Mouse (Mus musculus) cerebellum, adult 2 months (tissue): Measurements from ENCODE around the gene Hs1bp3. TPM values are rescaled to one million over a fixed set of nuclear protein-coding genes. Genes with fewer than 3 reads are reported as not detected.

ENCODE experiments used
- DNase-seq, 2 experiments: peaks; one replicate each; pipeline ENCODE4 v3.0.0; 2021
- H3K27ac ChIP-seq: fragments of 200-500 bp; 2 replicates; pipeline ENCODE4 v1.5.1; 2012; ENCODE audit warnings: low read length, control low read depth, inconsistent platforms; ENCODE audit not compliant: insufficient read depth
- H3K27me3 ChIP-seq: fragments of 200-500 bp; 2 replicates; pipeline ENCODE4 v1.6.1; 2012; ENCODE audit warnings: inconsistent platforms, mild to moderate bottlenecking, low read length, moderate library complexity; ENCODE audit not compliant: control insufficient read depth, insufficient read depth
- H3K4me1 ChIP-seq: fragments of 200-500 bp; 2 replicates; pipeline ENCODE4 v1.6.1; 2011; ENCODE audit warnings: low read length; ENCODE audit not compliant: control insufficient read depth, insufficient read depth
- H3K4me3 ChIP-seq: fragments of 200-500 bp; replicated peaks from 2 replicates; pipeline ENCODE3; 2011; ENCODE audit warnings: mild to moderate bottlenecking, low read depth, low read length, control low read depth; ENCODE audit not compliant: insufficient read depth
- CTCF ChIP-seq: fragments of 200-500 bp; IDR thresholded peaks from 2 replicates; pipeline ENCODE4 v1.5.1; 2011; ENCODE audit warnings: low read depth, mild to moderate bottlenecking, control low read depth, low read length, moderate library complexity, borderline replicate concordance; ENCODE audit not compliant: insufficient read depth
- POLR2A ChIP-seq: fragments of 200-500 bp; IDR thresholded peaks from 2 replicates; pipeline ENCODE4 v1.6.1; 2011; ENCODE audit warnings: low read length, control low read depth, borderline replicate concordance; ENCODE audit not compliant: insufficient read depth
- WGBS: fragments of 180-500 bp; shearing (Covaris S2); methylation state at CpG from one replicate; pipeline ENCODE4 v1.1.7; 2018; 5-methylcytosine and 5-hydroxymethylcytosine counted together
- polyA plus RNA-seq: library from polyadenylated mRNA; depleted of rRNA; stranded (reverse); fragments of >200 nt; gene quantifications from 2 replicates; pipeline ENCODE4 v1.2.3, GENCODE M21; 2012

Hs1bp3 gene
- polyA plus RNA-seq, 1 experiment = 15.8 TPM

- 44% methylated on average over 5 of the region's 5 CpGs for WGBS
- Histone ChIP-seq H3K27me3 (no peaks in the 10 kb centered on the region), H3K4me3 (no peak overlapping the region), H3K27ac (no peak overlapping the region), H3K4me1 (no peaks in the 10 kb centered on the region)
- TF ChIP-seq CTCF = no peak
- no peak for TF ChIP-seq POLR2A
- peak in 1 of 2 experiments; percentile 18 for DNase-seq
Measured at GRCm38 (mm10) chr12:8373741-8374140, 60.5 kb downstream of the Hs1bp3 start.

- DNase-seq = no peak
- Histone ChIP-seq H3K4me3 (no peak overlapping the region), H3K27ac (no peak overlapping the region), H3K4me1 (no peaks in the 10 kb centered on the region; the same call in 1 of the 2 replicates), H3K27me3 (no peaks in the 10 kb centered on the region; the same call in 1 of the 2 replicates)
- 98% methylated on average over 1 of the region's 1 CpGs for WGBS
- TF ChIP-seq POLR2A (no peak), CTCF (no peak)
Measured at GRCm38 (mm10) chr12:8377169-8377568, 63.9 kb downstream of the Hs1bp3 start.

- H3K4me1 ChIP-seq = no peaks in the 10 kb centered on the region; the same call in 1 of the 2 replicates
- no peak overlapping the region for H3K27ac ChIP-seq
- no peak for DNase-seq
- no peak for TF ChIP-seq POLR2A
- TF ChIP-seq CTCF = no peak
- no peaks in the 10 kb centered on the region; the same call in 1 of the 2 replicates for H3K27me3 ChIP-seq
- no peak overlapping the region for H3K4me3 ChIP-seq
- WGBS = 83% methylated on average over 9 of the region's 9 CpGs
Measured at GRCm38 (mm10) chr12:8377955-8378620, 64.9 kb downstream of the Hs1bp3 start.

GRCm38 (mm10) chr12:8379795-8380521 is 66.7 kb downstream of the Hs1bp3 start:
- 42% methylated on average over 8 of the region's 8 CpGs for WGBS

GRCm38 (mm10) chr12:8380944-8381343 is 67.7 kb downstream of the Hs1bp3 start:
- WGBS = 78% methylated on average over 9 of the region's 9 CpGs
- H3K27ac ChIP-seq = no peak overlapping the region

More at GRCm38 (mm10) chr12:8379795-8380521, 66.7 kb downstream of the Hs1bp3 start:
- no peak for DNase-seq
- no peaks in the 10 kb centered on the region; the same call in 1 of the 2 replicates for H3K27me3 ChIP-seq
- no peak overlapping the region for H3K27ac ChIP-seq
- H3K4me3 ChIP-seq = no peak overlapping the region
- H3K4me1 ChIP-seq = no peaks in the 10 kb centered on the region; the same call in 1 of the 2 replicates
- TF ChIP-seq CTCF (no peak), POLR2A (no peak)

GRCm38 (mm10) chr12:8381940-8382339 is 68.7 kb downstream of the Hs1bp3 start:
- no peak overlapping the region for H3K4me3 ChIP-seq
- H3K27me3 ChIP-seq = no peaks in the 10 kb centered on the region; the same call in 1 of the 2 replicates
- TF ChIP-seq CTCF = no peak
- TF ChIP-seq POLR2A = no peak
- H3K27ac ChIP-seq = no peak overlapping the region
- H3K4me1 ChIP-seq = no peaks in the 10 kb centered on the region; the same call in 1 of the 2 replicates
- DNase-seq = no peak
- WGBS = 85% methylated on average over 2 of the region's 2 CpGs

More at GRCm38 (mm10) chr12:8380944-8381343, 67.7 kb downstream of the Hs1bp3 start:
- DNase-seq = no peak
- no peak for TF ChIP-seq POLR2A
- no peak for TF ChIP-seq CTCF
- Histone ChIP-seq H3K4me3 (no peak overlapping the region), H3K4me1 (no peaks in the 10 kb centered on the region; the same call in 1 of the 2 replicates), H3K27me3 (no peaks in the 10 kb centered on the region; the same call in 1 of the 2 replicates)

GRCm38 (mm10) chr12:8383822-8384221 is 70.6 kb downstream of the Hs1bp3 start:
- H3K4me1 ChIP-seq = no peaks in the 10 kb centered on the region; the same call in 1 of the 2 replicates
- no peak for DNase-seq
- H3K4me3 ChIP-seq = no peak overlapping the region
- TF ChIP-seq CTCF (no peak), POLR2A (no peak)
- no peaks in the 10 kb centered on the region; the same call in 1 of the 2 replicates for H3K27me3 ChIP-seq
- WGBS = 93% methylated on average over 6 of the region's 6 CpGs
- H3K27ac ChIP-seq = no peak overlapping the region
